Mouse (Mus musculus) urinary bladder, postnatal 4 days (tissue): ENCODE measurements around the gene AA986860.

Source experiments
- DNase-seq, 2 experiments: peaks; one replicate each; pipeline ENCODE4 v3.0.0; 2021 to 2022; ENCODE audit warnings: low spot score in 2 of 2

Gene AA986860

GRCm38 (mm10) chr1:130775691-130776331 is 44.0 kb downstream of the AA986860 start:
- DNase-seq, result no peak

DNA sequence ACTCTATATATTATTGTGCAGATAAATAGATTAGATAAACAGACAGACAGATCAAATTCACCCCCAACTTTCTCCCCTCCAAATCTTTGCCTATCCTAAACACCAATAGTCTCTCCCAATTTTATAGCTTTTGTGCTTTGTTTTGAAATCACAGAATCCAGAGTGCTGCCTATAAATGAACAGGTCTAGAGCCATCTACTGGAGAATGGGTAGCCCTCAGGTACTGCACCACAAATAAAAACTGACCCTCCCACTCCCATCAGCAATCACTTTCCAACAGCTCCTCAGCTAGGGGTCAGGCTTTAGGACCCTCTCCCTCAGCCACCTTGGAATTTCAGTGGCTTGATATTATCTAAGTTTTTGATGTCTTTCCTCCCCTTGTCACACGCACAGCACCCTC is 44.9 kb downstream of the AA986860 start:
- no peak for DNase-seq

- no peak for DNase-seq
Observed at GRCm38 (mm10) chr1:130779867-130780266, 48.1 kb downstream of the AA986860 start.

- DNase-seq, result no peak
Observed at GRCm38 (mm10) chr1:130784054-130784453, 52.3 kb downstream of the AA986860 start.

DNA sequence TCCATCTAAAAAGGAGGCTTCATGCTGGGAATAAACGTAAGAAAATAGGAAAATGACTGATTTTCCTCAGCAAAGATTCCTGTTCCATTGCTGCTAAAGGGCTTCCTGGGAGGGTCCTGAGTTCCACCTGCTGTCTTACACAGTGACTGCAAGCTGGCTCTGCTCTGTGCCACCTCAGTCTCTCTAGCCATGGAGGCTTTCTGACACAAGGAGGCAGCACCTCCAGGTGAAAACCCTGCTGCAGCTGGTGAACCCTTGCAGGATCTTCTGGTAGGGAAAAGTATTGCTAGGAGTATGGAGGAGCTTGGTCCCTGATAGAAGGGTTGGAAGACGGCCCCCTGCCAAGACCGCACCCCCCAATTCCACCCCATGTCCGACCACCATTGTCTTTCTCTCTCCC is 55.2 kb downstream of the AA986860 start:
- no peak for DNase-seq

GRCm38 (mm10) chr1:130789512-130790451 is 58.0 kb downstream of the AA986860 start:
- DNase-seq, result no peak
